Mouse (Mus musculus) gastrocnemius, postnatal 14 days (tissue): ENCODE results near the gene Gm45140. TPM values are rescaled to one million over a fixed set of nuclear protein-coding genes. Genes with fewer than 3 reads are reported as not detected.
"Not testable (repeated sequence)": the region's sequence is repeated elsewhere in the genome, so short reads cannot be mapped to it uniquely, and the experiment has no call there.

Source experiments
- DNase-seq: peaks from one replicate; pipeline ENCODE4 v3.0.0; 2021; ENCODE audit warnings: mixed read lengths
- intact Hi-C: fragments of 180-260 bp; cut with DNase I; formaldehyde crosslinking; loops from one replicate; pipeline ENCODE4 v1.15.1; 2025; ENCODE audit warnings: low total_unique reads
- total RNA-seq, 2 experiments: library from RNA; stranded (reverse); gene quantifications; 2 replicates each; pipeline ENCODE4 v1.2.3; 2021

The Gm45140 gene
- total RNA-seq, 2 experiments from 2014 or later: 0.89 to 1.5 TPM

DNA sequence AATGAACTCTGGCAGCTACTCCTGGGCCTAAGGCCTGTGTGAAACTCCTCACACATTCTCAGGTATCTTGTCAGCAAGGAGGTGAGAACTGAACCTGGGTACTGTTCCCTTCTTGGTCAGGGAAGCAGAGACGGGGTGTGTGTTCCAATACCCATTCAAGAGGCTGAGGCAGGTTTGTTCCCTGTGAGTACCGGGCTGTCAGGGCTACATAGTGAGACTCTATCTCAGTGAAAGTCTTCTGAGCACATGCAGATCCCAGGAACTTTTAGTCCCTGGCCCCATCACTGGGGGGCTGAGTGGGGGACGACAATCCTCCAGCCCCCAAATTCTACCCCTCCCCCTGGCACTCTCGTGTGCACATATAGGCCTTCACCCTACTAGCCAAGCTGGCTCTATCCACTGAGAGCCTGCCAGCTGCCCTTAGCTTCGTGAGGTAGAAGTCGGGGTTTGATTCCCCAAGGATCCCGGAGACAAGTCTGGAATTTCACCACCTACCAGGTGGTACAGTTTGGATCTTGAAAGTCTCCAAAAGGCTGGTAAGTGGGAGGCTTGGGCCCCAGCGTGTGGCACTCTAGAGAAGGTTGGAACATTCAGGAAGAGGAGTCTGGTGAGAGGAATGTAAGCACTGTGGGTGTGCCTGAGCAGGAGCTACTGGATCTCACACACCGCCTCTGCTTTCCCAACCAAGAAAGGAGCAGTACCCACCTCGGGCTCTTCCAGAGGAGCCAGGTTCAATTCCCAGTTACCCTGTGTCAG is 54.9 kb downstream of the Gm45140 start:
- no peak for DNase-seq
- intact Hi-C loops: no loop called here

DNA sequence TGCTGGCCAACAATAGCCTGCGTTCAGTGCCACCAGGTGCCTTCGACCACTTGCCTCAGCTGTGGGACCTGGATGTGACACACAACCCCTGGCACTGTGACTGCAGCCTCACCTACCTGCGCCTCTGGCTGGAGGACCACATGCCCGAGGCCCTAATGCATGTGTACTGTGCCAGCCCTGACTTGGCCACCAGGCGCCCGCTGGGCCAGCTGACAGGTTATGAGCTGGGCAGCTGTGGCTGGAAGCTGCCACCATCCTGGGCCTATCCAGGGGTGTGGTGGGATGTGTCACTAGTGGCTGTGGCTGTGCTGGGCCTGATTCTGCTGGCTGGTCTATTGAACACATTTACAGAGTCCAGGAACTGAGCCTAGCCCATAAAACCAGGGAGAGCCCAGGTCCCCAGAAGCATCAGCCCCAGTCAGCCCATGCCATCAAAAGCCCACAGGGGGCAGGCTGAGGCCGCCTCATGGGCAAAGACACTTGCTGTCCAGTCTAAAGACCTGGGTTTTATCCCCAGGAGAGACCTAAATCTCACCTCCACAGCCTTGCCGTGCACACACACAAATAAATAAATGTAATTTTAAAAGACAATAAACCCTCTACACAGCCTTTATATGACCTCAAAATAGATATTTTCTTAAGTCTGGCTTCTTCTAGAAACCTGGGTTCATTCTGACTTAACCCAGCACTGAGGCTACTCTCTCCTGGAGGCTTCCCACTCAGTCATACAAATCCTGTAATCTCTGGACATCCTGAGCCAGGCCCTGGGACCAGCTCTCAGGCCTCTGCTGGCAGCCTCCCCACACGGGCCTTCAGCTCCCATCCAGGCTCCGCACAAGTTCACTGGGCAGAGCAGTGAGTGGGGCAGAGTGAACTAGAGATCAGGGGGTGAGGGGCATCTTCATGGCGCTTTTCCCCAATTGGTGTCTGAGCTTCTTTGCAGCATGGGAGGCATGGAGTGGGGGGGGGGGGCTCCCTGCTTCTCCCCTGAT is 56.1 kb downstream of the Gm45140 start:
- no peak for DNase-seq
- intact Hi-C loops: no loop called here

DNA sequence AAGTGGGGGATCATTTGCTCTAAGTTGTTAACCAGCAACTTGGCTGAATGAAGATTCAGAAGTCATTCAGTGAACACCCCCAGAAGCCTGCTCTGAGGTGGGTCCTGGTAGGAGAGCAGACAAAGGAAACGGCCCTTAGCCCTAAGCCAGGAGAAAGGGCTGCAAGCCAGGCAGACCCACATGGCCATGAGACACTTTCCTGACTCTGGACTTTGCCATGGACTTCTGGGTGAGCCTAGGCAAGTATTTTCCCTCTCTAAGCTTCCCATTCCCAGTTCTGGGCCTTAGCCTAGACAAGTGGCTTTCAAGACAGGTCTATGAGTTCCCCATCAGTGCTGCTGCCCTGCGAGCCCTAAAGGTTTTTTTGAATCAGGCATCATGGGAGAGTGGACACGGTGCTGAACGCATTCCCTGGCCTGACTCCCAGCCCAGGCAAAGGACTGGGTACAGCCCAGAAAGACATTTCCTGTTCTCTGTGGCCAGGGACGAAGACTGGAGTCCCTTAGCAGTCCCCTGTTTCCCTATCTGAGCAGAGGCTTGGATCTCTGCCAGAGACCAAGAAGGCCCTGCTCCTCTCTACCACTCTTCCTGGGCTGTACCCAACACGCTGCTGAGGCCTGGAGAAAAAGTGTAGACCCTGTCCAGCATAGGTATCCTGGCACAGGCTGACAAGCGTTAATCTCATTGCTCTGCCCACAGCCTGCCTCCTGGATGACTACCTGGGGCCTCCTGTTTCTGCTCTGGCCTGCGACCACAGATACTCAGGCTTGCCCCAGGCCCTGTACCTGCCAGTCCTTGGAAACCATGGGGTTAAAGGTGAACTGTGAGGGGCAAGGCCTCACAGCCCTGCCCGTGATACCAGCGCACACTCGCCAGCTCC is 57.1 kb downstream of the Gm45140 start:
- intact Hi-C loops: no loop called here
- no peak for DNase-seq

DNA sequence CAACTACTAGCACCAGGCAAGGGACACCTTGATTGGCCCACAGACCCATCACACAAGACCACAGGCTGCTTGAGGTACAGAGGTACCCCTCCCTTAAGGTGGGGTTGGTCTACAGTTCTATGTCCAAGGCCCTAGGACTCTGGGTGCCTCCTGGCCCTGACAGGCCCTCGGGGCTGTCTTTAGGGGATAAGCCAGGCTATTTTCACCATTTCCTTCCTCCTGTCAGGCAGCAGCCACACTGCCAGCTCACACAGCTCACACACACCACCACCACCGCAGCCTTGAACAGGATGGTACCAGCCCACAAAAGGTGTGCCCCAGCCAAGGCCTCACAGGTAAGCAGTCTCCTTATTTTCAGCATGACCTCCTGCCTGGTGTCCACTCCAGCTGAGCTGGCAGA is 57.8 kb downstream of the Gm45140 start, which contains the start of gene Gp9:
TSS of gene Gp9 (plus strand) at position 231 of the 400 bp plus-strand sequence.
- intact Hi-C loops: no loop called here
- no peak for DNase-seq

DNA sequence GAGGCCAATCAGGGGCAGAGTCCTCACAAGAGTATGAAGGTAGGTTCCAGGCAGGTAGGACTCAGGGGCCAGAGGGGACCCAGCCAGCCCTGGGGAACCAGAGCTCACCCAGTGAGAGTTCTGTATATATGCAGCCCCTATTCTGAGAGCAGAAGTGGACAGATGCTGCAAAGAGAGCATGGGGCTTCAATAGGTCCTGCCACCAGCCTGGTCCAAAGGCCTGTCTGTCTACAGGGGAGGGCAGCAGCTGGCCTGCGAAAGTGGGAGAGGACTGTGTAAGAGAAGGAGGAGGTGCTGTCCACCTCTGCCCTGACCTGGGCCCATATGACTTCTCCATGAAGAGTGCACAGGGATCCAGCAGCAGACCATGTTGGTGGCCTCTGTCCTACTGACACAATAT is 58.9 kb downstream of the Gm45140 start:
- DNase-seq: no peak
- intact Hi-C loops: no loop called here

DNA sequence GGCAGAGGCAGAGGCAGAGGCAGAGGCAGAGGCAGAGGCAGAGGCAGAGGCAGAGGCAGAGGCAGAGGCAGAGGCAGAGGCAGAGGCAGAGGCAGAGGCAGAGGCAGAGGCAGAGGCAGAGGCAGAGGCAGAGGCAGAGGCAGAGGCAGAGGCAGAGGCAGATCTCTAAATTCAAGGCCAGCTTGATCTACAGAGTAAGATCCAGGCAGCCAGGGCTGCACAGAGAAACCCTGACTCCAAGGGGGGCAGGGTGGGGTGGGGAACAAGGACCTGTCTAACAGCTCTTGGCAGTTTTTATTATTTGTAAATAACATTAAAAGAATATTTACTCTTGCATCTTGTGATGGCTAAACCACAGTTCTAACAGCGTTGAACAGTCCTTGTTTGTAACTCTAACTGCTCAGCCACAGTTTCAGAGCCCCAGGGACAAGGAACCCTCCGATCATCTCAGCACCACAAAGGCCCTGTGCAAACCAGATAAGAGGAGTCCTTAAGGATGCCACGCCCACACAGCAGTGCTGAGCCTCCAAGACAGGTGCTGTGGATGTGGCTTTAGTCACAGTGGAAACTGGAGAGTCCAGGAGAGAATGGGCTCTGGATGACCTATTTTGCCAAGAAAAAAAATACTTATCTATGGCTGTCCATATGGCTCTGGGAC is 59.9 kb downstream of the Gm45140 start:
- no peak for DNase-seq
- intact Hi-C loops: no loop called here

DNA sequence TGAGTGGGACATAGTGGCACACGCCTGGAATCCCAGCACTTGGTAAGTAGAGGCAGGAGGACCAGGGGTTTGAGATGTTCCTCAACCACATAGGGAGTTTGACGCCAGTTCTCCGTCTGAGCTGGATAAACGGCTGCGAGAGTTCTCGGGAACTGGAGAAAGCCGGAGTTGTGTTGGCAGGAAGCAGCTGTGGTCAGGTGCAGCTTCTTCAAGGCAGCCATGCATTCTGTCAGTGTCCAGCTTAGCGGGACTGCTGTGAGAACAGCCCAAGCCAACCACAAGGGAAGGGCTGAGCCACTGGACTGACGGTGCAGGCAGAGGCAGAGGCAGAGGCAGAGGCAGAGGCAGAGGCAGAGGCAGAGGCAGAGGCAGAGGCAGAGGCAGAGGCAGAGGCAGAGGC is 60.7 kb downstream of the Gm45140 start:
- intact Hi-C loops: no loop called here

DNA sequence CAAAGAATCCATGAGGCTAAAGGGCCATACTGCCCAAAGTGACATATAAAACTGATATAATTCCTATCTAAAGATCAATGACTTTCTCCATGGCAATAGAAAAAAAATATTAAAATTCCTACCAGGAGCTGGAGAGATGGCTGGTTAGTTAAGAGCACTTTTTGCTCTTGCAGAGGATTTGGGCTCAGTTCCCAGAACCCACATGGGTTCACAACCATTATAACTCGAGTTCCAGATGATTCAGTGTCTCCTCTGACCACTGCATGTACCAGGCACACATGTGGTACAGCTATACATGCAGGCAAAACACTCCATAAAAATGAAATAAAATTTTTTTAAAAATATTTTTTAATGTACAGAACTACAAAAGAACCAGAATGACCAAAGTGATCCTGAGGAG is 61.1 kb downstream of the Gm45140 start:
- no peak for DNase-seq
- intact Hi-C loops: no loop called here

More for the DNA sequence above, 60.7 kb downstream of the Gm45140 start:
- DNase-seq: no peak

DNA sequence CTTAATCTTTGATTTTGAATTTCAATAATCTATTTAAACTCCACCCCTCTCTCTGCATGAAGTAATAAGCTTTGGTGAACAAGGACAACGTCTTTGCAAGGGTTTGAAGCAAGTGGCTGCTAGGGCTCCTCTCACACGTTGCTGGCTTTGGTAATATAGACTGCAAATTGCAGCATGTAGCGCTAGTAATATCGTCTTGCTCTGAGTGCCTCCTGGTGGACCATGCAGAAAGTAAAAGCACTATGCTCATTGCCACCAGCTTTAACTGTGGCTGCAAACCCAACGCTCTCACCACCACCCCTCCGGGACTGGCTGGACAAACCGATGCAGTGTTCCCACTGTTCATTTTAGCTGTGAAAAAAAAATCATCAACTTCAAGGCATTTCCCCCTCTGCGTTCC is 65.0 kb downstream of the Gm45140 start:
- intact Hi-C loops: no loop called here

DNA sequence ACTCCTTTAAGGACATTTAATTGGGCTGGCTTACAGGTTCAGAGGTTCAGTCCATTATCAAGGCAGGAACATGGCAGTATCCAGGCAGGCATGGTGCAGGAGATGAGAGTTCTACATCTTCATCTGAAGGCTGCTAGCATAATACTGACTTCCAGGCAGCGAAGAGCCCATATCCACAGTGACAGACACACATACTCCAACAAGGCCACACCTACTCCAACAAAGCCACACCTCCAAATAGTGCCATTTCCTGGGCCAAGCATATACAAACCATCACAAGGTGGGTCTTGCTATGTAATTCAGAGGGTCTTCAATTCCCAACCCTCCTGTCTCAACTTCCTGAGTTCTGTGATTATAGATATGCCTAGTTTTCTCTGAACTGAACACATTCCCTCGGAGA is 71.3 kb downstream of the Gm45140 start:
- DNase-seq, intact Hi-C loops: not testable (repeated sequence)

More for the DNA sequence above, 65.0 kb downstream of the Gm45140 start:
- DNase-seq: no peak

DNA sequence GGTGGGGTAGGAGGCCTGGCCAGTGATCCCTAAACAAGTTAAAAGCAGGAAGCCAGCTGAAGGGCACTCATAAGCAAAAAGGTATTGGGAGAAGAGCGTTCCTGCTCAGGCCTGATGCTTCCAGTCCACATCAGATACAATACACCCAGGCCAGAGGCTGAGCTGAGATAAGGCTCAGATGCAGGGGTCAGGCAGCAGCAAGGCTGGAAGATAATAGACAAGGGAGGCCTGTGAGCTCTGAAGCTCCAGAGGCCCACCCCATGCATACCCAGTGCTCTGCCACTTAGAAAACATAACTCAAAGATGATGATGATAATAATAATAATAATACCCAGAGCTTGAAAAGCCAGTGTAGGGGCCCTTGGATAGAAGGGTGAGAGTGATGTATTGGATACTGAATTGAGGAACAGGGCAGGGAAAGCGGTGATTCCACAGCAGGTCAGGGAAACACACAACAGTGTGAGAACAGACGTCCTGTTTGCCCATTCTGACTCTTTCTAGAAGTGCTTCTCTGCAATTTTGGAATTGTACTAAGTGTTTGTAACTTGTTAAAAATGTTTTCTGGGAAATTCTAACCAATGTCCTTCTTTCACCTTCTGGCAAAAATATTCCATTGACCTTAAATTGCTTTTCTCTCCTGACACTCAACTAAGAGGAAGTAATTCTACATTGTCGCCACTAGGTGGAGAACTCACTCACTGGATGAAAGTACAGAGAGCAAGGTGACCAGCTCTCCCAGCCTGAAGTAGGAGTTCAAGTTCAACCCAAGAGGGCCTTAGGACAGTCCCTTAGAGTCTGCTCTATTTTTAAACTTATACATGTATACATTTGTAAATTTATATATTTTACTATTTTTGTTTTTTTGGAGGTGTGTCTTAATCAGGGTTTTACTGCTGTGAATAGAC is 72.0 kb downstream of the Gm45140 start:
- no peak for DNase-seq
- intact Hi-C loops: no loop called here

DNA sequence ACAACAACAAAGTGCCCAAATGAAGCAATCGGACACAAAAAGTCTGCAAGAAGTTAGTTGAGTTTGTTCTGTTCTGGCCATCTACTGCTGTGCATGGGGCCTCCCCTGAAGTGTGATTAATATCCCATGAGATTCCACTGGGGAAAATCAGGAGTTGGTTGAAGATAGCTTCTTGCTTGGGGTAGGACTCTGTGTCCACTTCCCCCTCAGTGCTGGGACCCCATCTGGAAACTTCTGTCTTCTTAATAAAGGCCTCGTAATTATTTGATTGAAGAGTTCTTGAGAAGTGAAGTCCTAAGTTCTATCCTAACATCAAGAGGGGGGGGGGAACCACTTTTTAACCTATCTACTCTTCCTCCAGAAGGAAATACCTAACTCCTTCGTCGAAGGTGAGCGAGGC is 73.4 kb downstream of the Gm45140 start:
- intact Hi-C loops: no loop called here
- no peak for DNase-seq

DNA sequence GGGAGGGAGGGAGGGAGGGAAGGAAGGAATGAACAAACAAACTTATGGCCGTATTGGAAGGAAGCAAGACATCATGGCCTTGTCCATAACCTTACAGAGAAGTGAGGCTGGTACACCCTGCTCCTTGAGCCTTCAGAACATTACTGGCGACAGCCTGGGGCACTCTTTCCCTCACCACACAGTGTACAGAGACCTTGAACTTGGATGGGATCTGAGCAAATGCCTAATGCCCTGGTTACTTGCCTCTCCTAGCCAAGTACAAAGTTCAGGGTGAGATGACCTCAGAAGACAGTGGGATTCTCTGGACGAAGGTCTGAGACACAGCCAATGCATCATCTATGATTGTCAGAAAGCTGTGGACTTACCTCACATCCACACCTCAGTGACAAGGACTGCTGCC is 75.7 kb downstream of the Gm45140 start:
- intact Hi-C loops: no loop called here
- no peak for DNase-seq

DNA sequence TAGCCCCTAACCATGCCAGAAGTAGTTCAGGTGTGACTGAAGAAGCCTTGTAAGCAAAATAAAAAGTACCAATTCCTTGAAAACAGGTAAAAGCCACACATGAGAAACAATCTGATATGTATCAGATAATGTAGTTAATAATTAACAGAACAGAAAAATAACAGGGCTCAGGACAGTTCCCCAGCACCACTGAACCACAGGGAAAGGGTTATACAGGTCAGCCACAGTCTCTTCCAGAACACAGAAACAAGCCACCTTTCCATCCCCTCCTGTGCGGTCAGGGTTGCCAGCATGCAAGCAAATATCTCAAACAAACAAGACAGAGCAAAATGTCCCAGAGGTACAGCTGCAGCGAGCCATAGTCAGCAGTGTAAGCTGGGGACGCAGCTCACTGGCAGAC is 76.2 kb downstream of the Gm45140 start:
- intact Hi-C loops: no loop called here
- no peak for DNase-seq

DNA sequence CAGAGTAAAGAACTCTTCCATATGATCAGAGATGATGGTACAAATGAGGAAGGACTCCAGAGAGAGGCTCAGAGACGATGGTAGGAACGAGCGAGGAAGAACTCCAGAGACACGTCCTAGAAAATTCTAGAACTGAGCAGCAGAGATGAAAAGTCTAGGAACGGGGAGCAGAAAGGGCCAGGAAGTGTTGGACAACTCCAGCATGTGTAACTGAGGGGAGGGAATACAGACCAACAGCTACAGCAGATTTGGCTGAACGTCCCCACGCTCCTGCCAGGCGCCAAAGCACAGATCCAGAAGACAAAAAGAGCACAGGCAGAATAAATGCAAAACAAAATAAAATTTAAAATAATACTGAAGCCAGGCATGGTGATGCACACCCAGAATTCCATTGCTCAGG is 78.7 kb downstream of the Gm45140 start:
- intact Hi-C loops: no loop called here
- no peak for DNase-seq

DNA sequence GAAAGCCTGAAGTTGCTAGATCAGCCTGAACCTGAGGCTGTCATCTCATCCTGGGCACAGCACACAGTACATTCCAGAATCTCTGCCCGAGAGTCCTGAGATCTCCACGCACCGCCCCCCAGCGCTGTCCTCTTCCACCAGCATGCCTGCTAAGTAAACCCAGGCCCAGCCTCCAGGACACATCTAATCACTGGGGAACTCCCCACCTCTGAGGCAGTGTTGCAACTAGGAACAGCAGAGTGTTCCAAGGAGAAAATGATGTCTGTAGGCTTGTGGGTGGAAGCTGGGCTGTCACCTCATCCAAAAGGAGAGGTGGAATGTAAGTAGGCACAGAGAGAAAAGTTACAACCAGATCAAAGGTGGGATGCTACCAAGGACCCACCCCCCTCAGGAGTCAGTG is 80.4 kb downstream of the Gm45140 start:
- DNase-seq: no peak
- intact Hi-C loops: no loop called here

DNA sequence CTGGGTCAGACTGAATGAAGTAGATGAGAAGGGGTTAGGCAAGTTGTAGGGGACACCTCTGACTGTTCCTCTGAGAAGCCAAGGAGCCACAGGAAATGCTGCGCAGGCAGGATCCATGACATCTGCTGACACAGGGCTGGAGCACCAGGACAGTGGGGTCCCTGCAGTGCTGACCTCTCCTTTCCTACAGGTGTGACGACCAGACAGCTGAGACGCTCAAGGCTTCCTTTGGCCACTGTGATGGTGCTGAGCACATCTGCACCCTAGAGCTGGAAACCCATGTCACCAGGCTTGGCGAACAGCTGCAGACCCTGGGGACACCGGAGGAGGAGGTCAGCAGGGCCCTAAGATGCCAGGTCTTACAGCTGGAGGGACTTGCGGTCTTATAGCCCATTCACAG is 84.0 kb downstream of the Gm45140 start:
- intact Hi-C loops: no loop called here
- DNase-seq: no peak
